Mouse (Mus musculus): ENCODE measurements around the gene Adck2.

Adck2 gene

DNA sequence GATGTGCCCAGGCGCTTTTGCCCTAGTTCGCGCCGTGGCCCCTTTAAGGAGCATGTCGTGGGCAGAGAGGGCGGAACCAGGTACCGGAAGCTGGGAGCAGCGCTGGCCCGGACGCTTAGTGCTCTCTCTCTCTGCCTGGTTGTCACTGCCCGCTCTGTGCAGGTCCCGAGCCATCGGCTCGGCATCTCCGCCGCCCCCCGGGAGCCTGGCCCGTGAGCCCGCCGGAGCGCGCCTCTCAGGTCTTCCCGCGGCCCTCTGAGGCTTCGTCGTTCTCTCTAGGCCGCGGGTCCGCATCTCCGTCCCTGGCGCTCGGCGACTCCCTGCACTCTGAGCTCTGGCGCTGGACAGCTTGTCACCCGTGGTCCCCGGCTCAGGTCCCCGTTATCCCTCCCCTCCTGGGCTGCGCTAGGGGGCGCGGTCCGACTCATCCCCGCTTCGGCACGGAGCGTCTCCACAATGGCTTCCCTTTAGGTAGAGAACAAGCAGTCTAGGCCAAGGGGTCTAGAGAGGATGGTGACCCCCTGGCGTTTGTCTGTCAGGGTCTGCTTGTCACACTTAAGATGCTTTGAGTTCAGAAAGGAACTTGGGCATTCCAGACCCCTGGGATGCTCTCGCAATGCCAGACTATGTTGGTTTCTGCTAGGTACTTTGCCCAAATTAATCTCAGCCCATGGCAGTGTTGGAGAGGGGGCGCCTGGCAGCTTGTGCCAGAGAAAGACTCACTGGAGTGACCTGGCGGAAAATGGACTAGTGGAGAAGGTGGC is at the start of gene Adck2:
Adck2 (plus strand) TSS at position 83 of the 764 bp plus-strand sequence.
- CTCF ChIA-PET, result interaction anchor here (0.7 to 0.9 kb wide), 2 partner anchors 17 to 49 kb away, joined by 3 read pairs; no protein-coding TSS in a partner anchor

DNA sequence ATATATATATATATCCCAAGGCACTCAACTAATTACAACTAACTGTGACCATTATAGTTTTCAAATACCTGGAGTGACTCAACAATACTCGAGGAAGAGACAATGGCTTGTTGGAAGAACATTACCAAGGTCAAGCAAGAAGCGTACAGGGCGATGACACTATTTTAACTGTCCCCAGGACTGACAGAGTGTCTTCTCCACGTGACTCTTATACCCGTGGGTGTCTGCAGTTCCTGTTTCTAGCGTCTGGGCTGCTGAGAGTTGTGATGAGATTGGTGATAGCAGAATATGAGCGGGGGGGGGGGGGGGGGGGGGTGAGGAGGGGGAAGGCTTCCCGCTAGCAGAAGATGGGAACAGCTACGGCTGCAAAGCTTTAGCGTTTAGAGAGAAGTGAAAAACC is 46.9 kb upstream of the Adck2 start:
- CTCF ChIA-PET, result no interaction called here

DNA sequence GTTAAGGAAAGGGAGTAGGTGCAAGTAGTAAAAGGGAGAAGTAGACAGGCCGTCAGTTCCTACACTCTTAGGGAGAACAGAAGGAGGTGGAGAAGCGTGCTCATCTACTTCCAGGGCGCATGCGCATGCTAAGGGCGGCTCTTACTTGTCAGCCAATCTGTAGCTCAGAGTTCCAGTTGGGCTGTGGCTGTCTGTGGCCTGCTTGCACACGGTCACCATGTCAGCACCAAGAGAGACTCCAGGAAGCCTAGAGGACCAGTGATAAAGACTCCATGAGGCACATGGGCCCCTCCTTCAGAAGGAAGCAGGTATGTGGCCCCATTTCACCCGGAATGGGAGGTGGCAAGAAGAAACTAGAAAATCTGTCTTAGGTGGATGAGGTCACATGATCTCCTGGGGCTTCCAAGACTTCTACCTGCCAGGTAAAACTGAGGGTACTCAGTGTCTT is 46.3 kb upstream of the Adck2 start:
- CTCF ChIA-PET, result no interaction called here

DNA sequence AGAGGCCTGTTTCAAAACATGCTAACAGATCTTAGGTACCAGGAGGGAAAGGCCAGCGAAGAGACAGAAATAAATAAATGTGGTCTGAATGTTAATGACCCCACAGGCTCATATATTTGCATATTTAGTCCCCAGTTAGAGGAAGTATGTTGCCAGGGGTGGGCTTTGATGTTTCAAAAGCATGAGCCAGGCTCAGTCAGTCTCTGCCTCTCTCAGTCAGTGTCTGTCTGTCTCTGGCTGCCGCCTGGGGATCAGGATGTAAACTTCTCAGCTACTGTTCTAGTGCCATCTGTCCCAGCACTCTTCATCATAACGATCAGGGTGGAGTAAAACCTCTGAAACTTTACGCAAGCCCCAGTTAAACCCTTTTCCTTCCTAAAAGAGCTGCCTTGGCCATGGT is 45.9 kb upstream of the Adck2 start:
- CTCF ChIA-PET, result no interaction called here

DNA sequence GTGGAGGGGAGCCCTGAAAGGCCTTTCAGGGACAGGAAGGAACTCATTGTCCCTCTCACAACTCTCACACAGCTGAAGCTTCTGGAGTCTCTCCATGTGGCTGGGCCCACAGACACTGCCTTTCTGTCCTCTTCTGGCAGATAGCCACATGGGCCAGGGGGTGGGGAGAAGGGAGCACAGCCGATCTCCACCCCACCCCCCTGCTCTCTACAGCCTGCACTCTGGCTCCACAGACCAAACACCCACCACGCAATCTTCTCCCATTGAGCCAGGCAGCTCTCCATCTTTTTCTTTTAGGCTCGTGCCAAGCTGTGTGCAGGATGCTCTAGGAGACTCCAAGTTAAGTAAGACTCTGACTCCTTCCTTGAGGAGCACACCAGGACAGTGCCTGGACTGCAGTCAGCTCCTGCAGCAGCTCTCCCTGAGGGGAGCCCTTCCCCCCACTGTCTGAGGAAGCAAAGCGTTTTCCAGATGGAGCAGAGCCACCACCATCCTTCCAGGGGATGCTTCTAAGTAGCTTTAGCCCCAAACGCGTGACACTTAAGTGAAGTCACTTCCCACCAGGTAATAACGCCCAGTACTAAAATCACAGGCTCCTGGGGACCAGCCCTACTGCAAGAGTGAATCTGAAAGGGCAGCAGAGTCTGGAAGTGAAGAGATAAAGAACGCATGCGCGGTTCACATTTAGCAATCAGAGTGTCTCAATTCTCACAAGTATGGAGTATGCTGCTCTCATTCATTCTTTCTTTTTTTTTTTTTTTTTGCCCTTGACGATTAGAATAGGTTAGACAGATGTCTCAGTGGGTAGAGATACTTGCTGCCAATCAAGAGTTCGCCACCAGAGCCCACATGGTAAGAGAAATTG is 44.8 kb upstream of the Adck2 start:
- CTCF ChIA-PET, result no interaction called here

DNA sequence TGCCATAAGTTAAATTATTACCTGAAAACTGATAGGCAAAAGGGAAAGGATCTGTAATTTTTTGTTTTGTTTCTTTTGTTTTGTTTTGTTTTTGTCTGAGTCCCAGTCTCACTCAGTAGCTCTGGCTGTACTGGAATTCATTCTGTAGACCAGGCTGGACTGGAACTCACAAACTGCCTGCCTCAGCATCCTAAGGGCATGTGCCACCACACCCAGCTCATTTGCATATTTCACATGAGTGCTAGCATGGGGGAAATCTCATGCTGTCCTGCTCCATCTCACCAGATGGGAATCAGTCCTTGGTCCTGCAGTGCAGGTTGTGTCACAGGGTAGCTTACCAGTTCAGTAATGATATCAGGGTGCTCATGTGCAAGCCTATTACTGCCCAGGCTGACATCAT is 38.7 kb upstream of the Adck2 start:
- CTCF ChIA-PET, result interaction anchor here (0.6 kb wide), 1 partner anchor 38 kb away, joined by 6 read pairs; no protein-coding TSS in a partner anchor

DNA sequence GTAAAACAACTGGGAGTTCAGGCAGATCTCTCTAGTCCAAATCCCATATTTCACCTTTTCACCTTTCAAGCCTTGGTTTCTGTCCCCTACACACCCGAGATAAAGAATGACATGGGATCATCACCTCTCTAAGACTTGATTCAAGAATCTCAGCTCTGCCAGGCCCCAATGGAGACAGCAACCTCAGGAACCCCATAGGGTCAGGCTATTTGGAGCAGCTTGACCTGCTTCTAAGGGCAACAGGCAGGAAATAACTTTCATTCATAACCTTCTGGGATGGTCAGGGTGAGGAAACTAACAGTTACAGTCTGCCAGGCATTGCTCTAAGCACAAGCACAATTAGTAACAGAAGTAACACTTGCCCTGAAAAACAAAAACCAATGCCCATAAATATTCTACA is 37.1 kb upstream of the Adck2 start:
- CTCF ChIA-PET, result no interaction called here

DNA sequence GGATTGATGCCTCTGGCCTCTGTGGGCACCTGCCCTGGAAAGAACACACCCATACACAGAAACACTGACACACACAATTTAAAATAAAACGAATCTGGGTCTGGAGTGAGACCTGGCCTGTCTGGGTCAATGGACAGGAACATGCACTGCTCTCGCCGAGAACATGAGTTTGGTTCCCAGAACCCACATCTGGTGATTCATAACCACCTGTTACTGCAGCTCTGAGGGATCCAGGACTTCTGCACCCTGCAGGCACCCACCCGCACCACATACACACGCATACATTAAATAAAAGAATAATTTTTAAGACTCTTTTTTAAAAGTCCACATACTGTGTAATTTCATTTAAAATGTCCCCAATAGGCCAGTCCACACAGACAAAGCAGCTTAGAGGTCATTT is 36.4 kb upstream of the Adck2 start:
- CTCF ChIA-PET, result no interaction called here

DNA sequence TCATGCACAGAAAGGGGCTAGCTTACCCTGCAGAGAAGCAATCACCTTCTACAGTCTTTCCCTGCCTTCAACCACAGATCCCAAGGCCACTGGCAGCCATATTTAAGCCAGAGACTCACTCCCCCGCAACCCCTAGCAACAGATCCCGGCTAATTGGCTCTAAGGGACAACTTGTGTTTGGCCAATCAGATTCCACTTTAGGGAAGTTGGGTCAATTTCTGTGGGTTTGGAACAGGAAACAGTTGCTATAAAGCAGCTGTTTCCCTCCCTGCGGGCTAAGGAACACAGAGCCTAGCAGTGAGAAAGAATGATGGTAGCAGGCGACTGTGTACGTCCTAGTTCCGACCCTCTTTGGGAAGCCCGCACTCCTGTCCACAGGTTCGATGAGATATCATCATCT is 35.4 kb upstream of the Adck2 start:
- CTCF ChIA-PET, result no interaction called here

DNA sequence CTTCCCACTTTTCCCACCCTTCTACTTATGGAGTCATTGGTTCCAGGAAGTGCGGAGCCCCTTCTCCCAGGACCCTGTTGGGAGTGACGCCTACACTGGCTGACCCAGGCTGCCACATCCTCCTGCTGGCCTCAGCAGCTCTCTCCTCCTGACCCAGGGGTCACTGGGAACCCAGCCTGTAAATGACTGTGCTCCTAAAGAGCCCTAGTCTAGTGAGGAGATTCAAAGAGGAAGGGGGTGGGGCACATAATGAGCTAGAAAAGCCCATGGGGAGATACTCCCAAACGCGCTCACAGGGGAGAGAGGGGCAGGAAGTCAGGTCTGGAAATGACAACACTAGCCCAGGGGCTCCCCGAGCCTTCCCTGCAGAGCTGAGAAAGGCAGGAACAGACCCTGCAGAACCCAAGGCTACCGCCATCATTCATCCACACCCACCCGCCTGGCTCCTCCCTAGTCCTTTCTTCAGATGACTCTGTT is 34.0 kb upstream of the Adck2 start:
- CTCF ChIA-PET, result interaction anchor here (1.3 kb wide), 1 partner anchor 90 kb away, joined by 5 read pairs; no protein-coding TSS in a partner anchor

DNA sequence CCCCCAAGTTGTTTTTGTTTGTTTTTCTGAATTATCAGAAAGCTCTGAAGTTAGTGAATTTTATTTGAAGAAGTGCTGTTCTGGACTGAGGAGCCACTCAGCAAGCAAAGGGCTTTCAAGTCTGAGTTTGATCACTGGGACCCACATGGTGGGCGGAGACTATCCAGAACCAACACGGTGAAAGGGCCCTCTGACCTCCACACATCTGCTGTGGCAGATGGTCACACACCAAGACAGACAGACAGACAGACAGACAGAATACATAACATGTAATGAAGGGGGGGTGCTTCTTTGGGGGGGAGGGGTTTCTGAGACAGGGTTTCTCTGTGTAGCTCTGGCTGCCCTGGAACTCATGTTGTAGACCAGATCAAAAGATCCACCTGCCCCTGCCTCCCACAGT is 33.1 kb upstream of the Adck2 start:
- CTCF ChIA-PET, result interaction anchor here (1.3 kb wide), 1 partner anchor 91 kb away, joined by 5 read pairs; no protein-coding TSS in a partner anchor

DNA sequence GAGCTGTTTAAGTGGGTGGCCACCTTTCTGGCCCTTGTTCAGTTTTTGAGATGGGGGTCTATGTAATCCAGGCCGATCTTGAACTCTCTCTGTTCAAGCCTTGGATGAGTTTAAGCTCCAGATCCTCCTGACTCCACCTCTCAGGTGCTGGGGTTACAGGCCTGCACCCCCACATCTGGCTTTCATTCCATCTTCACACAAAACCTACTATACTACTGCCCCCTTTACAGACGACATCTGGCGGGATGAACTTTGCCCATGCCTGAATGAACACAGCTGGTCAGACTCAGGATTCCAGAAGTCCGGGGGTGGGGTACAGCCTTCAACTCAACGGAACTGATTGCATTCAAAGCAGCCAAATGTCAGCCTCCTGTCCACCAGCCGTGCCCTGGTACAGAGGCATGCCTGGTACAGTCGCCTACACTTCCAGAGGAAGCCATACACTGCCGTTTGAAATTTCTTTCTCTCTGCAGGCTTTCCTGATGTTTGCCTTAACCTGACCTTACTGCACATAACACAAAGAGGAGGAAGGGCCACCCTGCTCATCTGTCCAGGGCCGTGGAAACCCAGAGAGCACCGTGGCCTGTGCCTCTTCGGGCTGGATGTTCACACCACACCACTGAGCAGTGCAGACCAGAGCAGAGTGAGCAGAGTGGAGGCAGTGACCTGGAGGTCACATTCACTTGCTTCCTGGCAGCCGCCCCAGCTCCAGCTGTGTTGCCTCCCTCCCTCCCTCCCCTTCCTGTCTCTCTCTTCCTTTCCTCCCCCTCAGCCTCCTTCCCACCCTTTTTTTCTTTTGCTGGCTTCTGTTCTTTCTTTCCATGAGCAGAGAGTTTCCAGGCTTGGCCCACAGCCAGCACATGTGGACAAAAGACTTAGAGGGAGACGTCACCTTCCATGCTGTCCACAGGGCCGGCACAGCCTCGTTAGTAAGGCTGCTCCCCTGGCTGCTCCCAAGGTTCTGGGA is 30.8 kb upstream of the Adck2 start:
- CTCF ChIA-PET, result no interaction called here

DNA sequence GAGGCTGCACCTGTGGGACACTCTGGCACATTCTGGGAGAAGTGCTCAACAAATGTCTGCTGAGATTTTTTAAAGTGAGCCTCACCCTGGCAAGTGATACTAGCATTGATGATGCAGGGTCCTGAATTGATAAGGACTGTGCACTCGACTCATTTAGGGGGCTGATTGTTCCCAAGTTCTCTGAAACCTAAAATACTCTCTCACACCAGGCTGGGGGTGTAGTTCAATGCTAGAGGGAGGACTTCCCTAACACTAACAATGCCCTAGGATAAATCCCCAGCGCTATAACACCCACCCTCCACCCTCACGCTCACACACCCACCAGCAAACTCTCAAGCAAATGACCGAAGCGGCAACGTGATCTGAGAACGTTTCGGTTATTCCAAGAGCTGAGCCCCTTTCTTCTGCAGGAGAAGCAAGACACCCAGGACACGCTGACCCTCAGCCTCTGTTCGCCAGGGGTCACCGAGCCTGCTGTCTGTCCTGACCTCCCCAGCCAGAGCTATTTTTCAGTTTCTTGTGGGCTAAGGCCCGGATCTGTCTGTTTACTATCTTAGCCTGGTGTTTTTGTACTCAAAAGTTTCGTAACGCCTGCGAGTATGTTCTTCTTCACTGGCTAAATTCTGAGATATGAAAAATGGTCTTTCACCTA is 29.8 kb upstream of the Adck2 start:
- CTCF ChIA-PET, result no interaction called here

DNA sequence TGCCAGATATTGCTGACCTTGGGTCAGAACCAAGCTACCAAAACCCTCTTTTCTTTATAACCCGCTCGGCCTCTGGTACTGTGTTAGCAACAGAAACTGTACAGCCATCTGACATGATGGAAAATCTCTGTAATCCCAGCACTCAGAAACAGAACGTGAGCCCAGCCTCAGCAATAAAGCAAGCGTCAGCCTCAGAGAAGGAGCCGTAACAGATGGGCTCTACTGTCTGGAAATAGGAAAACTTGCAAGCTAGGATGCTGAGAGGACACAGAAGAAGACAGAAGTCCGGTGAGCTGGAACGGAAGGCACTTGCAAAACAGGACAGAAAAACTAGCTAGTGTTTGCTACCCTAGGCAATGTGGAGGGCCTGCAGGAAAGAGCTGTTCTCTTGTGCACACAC is 28.2 kb upstream of the Adck2 start:
- CTCF ChIA-PET, result no interaction called here

DNA sequence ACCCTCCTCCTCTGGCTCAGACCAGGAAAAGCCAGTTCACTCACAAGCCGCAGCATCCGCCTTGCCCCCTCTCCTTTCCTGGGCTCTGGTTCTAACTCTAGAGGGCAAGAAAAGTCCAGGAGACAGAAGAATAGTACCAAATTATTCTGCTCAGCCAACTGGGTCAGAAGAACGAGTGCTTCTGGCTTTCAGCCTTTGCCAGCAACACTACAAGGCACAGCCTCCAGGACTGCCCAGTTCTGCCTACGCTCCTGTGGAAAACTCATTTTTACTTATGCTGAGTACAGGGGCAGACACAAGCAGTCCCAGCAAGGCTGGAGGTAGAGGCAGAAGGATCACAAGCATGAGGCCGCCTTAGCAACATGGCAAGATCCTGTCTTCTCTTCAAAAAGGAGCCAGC is 25.6 kb upstream of the Adck2 start:
- CTCF ChIA-PET, result no interaction called here

DNA sequence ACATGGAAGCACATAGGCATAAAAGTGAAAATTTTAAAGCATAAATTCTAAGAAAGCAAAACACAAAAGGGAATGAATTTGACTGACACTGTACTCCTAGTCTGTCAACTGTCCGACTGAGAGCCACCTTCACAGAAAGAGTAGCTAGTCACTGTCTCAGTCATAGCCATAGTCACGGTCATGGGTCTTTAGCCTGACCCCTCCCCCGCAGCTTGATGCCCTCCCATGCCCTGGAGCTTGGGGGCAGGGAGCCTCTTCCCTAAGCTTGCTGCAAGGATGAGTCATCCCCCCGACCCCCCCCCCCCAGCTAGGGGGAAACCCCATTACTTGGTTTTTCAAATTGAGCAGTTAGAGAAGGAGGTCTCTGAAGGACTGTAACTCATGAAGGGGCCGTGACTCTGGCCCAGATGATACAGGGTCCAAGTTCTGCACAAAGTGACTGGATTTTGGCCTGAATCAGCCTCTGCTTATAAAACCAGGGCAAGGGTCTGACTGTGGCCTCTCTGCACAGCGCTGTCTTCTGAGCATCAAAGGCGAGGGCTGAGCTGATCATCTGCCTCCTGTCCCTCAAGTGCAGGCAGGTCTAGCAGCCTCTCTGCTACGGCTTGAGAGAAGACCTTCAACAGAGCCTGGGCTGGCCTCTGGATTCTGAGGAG is 21.6 kb upstream of the Adck2 start:
- CTCF ChIA-PET, result no interaction called here

DNA sequence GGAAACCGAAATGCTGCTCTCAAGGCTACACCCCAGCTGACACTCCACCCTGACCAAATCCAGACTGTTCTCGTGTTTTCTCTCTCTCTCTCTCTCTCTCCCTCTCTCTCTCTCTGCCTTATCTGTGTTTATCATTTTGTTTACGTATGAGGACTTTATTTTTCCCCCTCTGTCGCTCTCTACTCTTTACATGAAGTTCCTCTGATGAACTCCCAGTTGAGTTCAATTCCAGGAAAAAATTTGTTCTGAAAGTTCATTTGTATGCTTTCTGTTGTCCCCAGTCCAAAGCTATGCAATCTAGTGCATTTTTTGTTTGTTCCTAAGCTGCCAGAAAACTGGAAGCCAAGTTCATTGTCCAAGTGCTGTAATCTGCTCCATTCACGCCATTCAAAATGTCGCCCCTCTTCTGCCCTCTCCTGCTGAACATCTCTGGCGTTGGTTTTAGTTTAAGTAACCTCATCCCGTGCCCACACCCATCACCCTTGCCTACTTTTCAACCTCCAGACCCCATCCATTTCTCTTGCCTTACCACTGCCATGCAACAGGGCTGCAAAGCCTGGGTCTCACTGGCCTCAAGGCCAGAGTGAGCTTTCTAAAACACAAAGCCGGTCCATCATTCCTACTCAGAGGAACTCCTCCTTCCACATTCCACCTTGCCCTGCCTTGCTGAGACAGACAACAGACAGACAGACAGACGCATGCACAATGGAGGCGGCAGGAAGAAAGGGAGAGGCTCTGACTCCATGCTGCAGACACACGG is 18.6 kb upstream of the Adck2 start:
- CTCF ChIA-PET, result no interaction called here

DNA sequence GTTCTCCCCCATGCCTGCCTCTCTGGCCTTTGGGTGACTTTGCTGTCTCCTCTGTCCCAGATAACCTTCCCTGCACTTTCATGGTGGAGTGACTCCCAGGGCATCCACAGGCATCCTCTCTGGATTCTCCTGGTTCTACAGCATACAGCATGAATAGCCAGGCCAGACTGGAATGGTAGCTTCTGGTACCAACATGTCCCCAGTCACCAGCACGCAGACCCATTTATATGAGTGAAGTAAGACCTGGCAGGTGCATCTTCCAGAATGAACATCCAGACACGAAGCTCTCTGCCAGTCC is 18.1 kb upstream of the Adck2 start:
- CTCF ChIA-PET, result no interaction called here

DNA sequence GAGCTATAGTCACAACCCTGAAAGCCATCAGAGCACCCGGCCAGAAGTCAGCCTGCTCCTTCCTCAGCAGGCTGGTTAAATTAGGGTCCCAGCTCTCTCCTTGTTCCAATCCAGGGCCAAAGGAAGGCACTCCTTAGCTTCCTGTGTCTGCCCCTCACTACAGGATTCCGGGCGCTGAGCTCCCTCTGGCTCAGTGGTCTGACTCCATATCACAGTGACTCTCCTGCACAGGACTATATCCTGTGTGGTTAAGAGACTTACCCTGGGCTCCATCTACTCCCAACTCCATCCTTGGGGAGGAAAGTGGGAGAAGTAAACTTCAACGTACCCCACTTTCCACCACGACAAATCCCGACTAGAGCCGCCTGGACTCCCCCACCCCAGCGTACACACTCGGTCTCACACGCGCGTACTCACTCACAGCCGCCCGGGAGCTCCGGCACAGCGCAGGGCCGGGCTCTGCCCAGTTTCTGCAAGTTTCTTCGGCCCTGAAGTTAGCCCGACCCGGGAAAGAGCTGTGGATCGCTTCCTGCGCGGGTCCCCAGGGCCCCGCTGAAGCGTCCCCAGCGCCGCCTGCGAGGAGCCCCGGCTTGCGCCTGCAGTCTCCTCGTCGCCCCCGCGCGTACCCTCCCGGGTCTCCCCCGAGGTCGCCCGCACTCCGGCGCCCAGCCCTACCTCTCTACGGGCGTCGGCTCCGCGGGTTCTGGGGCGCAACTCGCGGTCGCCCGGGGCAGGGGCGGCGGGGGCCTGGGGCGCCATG is 16.6 kb upstream of the Adck2 start:
- CTCF ChIA-PET, result no interaction called here

All from spleen, embryonic (tissue).